Mouse (Mus musculus): ENCODE results near the gene Scaper. TPM values are rescaled to one million over a fixed set of nuclear protein-coding genes. Genes with fewer than 3 reads are reported as not detected.
A peak's percentile ranks its signal among the peaks of the same experiment; 100 is the strongest.

The Scaper gene
- total RNA-seq (2021) = 10 to 100 TPM; 18.2 to 18.3 TPM

DNA sequence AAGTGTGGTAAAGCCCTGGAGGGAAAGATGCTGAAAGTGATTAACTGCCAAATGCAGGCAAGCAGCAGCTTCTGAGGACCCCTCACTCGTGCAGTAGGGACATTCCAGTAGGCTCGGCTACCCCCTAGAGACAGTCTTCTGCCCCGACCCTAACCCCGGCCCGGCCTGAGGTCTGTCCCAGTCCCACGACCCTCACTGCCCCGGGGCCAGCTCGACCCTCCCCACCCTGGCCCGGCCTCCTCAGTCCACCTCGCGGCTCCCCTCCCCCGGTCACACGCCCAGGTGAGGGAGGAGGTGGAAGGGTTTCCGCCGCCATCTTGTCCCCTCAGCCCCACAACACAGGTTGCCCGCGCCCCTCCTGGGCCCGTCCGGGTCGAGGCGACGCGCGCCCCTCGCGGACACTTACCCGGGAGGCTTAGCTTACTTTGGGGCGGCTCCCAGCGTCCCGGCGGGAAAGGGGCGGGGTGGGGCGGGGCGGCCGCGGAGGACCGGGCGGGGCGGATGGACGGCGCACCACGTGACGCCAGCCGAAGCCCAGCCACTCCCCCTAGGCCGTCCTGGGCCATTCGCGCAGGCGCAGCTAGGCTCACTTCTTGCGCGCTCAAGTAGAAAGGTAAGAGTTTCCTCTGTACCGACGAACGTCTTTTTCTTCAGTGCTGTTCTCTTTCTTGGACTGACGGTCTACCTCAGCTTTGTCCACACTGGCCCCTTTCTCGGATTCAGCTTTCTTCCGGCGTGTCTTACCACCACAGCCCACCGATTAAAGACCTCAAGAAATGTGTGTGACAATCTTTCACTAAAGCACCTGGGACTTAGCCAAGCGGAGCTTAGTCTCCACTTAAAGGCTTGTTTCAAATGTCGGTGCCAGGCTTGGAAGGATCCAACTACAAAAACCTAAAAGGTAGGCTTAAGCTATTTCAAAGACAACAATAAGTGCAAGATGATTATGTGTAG lies at the start of gene Scaper:
TSS of gene Scaper (minus strand) at position 456 of the 954 bp plus-strand sequence.
- peak; percentile 91 for DNase-seq

GRCm38 (mm10) chr9:55946819-55947218 lies 8.9 kb upstream of the Scaper start:
- peak; percentile 47 for DNase-seq

GRCm38 (mm10) chr9:55941356-55941755 lies 3.4 kb upstream of the Scaper start:
- DNase-seq = no peak

DNA sequence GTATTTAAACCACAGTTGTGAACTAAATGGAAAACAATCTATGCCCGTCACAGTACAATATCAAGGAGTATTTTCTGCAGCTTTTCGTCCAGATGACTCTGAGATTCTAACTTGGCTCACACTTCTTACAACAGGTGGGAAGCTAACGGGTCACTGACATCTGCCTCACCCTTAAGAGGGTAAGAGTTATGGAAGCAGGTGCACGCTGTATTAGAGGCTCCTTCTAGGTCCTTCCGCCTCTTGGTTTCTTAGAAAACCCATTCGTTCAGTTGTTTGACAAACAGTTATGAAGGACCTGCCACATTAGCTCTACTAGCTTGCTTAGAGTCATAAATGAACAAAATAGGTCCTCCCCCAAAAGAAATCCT lies 683 bp upstream of the Scaper start:
- no peak for DNase-seq

DNA sequence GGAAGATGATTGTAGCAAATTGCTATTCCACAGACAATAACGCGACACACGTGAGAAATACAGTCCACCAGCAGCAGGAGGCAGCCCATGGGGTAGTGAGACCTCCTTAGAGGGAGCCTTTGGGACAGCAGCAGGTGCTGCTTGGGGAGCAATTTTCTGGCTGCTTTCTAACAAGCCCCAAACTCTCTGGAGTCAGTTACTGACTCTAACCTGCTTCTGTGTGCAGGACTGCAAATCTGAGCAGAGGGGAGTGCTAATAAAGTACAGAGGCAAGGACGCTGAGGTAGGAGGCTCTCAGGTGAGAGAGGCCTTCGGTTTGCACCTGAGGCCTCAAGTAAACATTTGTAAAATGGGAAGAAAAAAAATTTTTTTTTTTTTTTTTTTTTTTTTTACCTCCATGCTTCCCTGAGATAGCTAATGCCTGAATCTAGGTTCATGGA lies 675 bp downstream of the Scaper start:
- DNase-seq = no peak

DNA sequence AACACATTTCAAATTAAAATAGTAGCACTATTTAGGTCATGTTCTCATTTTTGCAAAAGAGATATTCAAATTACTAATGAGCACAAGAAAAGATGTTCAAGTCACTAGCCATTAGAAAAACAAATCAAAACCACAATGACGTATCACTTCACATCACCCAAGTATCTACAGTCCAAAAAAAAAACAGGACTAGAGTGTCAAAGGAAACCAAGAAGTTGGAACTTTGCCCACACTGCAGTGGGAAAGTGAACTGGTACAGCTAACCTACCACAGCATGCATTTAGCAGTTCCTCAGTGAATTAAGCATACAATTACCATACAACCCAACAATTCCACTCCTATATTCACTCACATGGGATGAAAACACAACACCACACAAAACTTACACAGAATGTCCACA lies 5.4 kb downstream of the Scaper start:
- DNase-seq = no peak

DNA sequence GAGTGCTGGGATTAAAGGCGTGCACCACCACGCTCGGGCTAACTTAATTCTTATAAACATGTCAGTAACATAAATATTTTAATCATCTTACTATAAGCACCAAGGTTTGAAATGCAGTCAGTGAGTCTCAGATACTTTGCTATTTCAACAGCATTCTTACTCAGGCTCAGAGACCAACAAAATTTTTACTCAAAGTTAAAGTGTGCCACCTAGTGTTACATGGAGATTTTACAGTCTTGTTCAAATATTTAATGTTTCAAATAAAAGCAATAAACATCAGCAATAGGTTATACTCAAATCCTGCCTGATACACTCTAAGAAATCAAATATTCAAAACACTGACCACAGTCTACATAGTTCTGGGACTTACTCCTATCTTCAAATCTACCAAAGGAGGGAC lies 19.3 kb downstream of the Scaper start:
- no peak for DNase-seq

DNA sequence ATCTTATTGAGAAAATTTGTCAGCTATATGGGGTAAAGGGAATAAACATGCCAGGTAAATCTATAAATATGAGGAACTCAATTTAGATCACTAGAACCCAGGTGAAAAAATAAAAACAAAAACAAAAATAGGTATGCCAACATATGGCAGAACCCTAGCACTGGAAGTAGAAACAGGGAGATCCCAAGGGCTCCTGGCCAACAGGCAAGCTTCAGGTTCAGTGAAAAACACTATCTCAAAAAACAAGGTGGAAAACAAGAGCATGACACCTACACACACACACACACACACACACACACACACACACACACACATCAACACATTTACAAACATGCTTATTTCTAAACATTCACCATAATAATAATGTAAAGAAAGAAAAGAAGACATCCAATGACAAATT lies 21.2 kb downstream of the Scaper start:
- DNase-seq = no peak

DNA sequence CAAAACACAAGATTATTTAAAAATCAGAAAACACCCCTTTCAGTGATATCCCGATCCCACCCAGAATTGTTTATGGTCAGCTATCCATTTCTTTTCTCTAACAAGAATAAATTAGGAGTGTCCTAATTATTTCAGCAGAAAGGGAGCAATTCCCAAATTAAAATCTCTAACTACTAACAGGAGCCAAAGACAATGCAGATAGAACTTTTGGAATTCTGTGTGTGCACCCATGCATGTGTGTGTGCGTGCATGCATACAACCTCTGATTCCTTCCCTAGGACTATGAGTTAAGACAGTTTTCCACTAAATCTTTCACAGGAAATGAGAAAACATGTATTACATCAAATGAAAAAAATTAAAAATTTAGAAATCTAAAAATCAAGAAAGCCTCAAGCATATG lies 26.4 kb downstream of the Scaper start:
- no peak for DNase-seq

DNA sequence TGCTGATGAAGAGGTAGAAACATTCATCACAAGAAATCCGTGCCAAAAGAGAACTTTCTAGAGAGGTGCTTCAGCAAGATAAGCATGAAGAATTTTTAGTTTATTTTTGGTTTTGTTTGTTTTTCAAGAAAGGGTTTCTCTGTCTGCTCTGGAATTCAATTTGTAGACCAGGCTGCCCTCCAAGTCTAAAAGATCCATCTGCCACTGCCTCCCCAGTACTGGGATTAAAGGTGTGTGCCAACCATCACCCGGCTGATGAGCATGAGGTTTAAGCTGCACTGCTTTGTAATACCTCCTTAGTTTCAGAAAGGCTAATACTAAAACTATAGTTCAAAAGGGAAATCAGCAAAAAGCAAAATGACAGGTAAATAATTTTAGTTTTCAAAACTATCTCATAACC lies 35.0 kb downstream of the Scaper start:
- DNase-seq = no peak

DNA sequence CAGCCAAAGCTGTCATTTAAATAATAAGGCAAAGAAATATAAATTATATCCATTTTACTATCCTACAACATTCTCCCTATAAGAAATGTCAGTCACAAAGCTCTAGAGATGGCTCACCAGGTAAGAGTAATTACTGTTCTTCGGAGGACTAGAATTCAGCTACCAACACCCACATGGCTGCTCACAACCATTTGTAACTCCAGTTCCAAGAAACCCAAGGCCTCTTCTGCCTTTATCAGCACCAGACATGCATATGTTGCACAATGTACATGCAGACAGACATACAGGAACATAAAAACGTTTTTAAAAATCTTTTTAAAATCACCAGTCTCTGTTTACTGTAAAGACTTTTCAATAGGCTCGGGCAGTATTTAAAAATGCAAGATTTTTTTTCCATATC lies 36.3 kb downstream of the Scaper start:
- DNase-seq = no peak

GRCm38 (mm10) chr9:55900531-55900930 lies 37.4 kb downstream of the Scaper start:
- DNase-seq = no peak

GRCm38 (mm10) chr9:55878066-55878465 lies 59.9 kb downstream of the Scaper start:
- peak; percentile 12 for DNase-seq

- DNase-seq = no peak
Observed at GRCm38 (mm10) chr9:55789442-55789841, 148.5 kb downstream of the Scaper start.

GRCm38 (mm10) chr9:55712016-55712415 lies 225.9 kb downstream of the Scaper start:
- DNase-seq = no peak

- no peak for DNase-seq
Observed at GRCm38 (mm10) chr9:55710553-55710952, 227.4 kb downstream of the Scaper start.

GRCm38 (mm10) chr9:55706603-55707002 lies 231.3 kb downstream of the Scaper start:
- DNase-seq = no peak

DNA sequence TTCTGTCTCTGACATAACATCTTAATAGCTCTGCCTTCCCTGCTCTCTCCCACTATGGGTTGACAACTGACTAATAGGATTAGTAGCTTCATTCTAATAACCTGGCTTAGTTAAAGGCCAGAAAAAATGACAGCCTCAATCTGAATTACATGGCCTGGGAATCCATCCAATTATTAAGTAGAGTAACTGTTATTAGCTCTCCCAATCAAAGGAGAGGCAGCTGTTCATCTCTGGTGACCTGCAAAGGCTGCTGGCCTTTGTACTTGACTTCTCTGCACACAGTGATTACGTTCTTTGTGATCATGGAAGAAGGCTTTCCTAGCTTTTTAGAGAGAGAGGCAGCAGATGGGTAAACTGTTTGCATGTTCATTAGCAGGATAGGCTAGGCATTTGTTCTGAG lies 242.6 kb downstream of the Scaper start:
- DNase-seq = no peak

DNA sequence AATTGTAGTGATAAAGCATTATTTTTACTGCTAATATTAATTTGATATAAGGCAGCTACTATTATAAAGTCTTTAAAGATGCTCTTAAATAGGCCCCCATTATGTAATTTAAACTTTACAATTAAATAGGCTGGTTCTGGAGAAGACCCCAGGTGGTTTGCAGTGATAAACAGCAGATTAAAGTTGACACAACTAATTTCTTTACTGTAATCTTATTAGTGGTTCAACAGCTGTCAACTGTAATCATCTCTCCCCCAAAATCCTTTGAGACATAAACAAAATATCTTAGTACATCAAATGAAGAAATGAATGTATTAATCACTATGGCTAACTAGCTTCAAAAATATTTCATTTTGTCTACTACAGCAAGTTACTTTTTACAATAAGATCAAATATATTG lies 260.8 kb downstream of the Scaper start:
- DNase-seq = no peak

DNA sequence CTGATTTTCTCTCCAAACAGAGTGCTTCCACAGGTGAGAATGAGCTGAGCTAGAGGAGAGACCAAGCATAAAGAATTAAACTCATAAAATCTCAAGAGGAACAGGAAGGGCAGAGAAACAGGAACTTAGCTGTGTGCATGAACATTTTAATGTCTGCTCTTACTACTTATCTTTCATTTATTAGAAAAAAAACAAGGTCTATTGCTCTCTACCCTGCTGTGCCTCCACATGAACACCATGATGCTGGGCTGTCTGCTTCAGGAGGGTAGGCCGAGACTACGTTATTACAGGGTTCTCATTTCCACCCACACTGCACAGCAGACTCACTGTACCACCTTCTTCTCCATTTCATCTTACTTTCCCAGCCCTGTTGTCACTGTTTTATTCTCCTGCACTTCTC lies 291.5 kb downstream of the Scaper start:
- DNase-seq = no peak

DNA sequence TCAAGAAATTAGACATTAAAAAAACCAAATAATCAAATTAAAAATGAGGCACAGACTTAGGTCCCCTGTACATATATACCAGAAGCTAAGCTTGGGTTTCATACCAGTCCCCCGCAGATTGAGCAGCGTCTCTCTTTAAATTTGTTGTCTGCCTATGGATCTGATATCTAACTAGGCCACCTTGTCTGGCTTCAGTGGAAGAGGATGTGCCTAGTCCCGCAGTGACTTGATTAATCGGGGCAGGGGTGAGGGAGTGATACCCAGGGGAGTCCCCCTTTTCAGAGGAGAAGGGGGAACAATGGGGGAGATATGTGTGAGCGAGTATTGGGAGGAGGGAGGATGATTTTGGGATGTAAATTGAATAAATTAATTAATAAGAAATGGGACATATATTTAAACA lies 310.9 kb downstream of the Scaper start:
- DNase-seq = no peak

DNA sequence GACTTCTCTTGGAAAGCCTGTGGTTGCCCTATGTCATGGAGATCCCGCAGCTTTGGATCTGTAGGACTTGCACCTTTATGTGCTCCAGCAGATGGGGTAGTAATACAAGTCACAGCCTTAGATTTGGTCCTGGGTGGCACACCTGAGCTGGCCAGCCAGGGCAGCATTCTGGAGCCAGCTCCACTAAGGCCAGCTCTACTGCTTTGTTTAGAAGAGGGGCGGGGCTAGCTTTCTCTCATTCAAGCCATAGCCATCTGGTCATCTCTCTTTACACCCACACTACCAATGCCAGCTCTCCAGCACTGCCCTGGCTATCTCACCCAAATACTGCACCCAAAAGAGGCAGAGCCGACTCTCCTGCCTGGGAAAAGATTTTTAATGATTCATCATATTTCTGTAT lies 323.2 kb downstream of the Scaper start:
- no peak for DNase-seq

- no peak for DNase-seq
Observed at GRCm38 (mm10) chr9:55609751-55610150, 328.2 kb downstream of the Scaper start.
